Mouse (Mus musculus) right cerebral cortex, postnatal 25 days (tissue): Measurements from ENCODE around the gene 2310007B03Rik.
"Not testable (repeated sequence)": the region's sequence is repeated elsewhere in the genome, so short reads cannot be mapped to it uniquely, and the experiment has no call there.

Experiments used
- DNase-seq: peaks from one replicate; pipeline ENCODE4 v3.0.0; 2022

2310007B03Rik gene

GRCm38 (mm10) chr1:93160501-93161133 lies at the start of gene 2310007B03Rik:
TSS of gene 2310007B03Rik (minus strand) at chr1:93160948.
- DNase-seq = no peak

GRCm38 (mm10) chr1:93210213-93210641 lies 49.5 kb upstream of the 2310007B03Rik start:
- DNase-seq = peak; percentile 44

GRCm38 (mm10) chr1:93207536-93208064 lies 46.9 kb upstream of the 2310007B03Rik start:
- peak; percentile 18 for DNase-seq

GRCm38 (mm10) chr1:93206277-93206970 lies 45.7 kb upstream of the 2310007B03Rik start:
- no peak for DNase-seq

GRCm38 (mm10) chr1:93197916-93198315 lies 37.2 kb upstream of the 2310007B03Rik start:
- no peak for DNase-seq

- not testable (repeated sequence) for DNase-seq
Observed at GRCm38 (mm10) chr1:93197454-93197853, 36.7 kb upstream of the 2310007B03Rik start.

- no peak for DNase-seq
Observed at GRCm38 (mm10) chr1:93194961-93195360, 34.2 kb upstream of the 2310007B03Rik start.

GRCm38 (mm10) chr1:93190726-93191305 lies 30.1 kb upstream of the 2310007B03Rik start:
- no peak for DNase-seq

GRCm38 (mm10) chr1:93184071-93184828 lies 23.5 kb upstream of the 2310007B03Rik start:
- DNase-seq = peak; percentile 15

GRCm38 (mm10) chr1:93182281-93182680 lies 21.5 kb upstream of the 2310007B03Rik start:
- DNase-seq = no peak

GRCm38 (mm10) chr1:93176525-93177332 lies 16.0 kb upstream of the 2310007B03Rik start:
- DNase-seq = peak; percentile 31

GRCm38 (mm10) chr1:93175849-93176248 lies 15.1 kb upstream of the 2310007B03Rik start:
- no peak for DNase-seq

GRCm38 (mm10) chr1:93174399-93174798 lies 13.7 kb upstream of the 2310007B03Rik start:
- peak; percentile 53 for DNase-seq

GRCm38 (mm10) chr1:93173665-93174064 lies 12.9 kb upstream of the 2310007B03Rik start:
- no peak for DNase-seq

GRCm38 (mm10) chr1:93168295-93168775 lies 7.6 kb upstream of the 2310007B03Rik start, which contains the start of gene Crocc2:
TSS of gene Crocc2 (plus strand) at chr1:93168725.
- no peak for DNase-seq

- no peak for DNase-seq
Observed at GRCm38 (mm10) chr1:93166346-93167079, 5.8 kb upstream of the 2310007B03Rik start.

GRCm38 (mm10) chr1:93165447-93165846 lies 4.7 kb upstream of the 2310007B03Rik start:
- DNase-seq = no peak

- no peak for DNase-seq
Observed at GRCm38 (mm10) chr1:93162588-93162987, 1.8 kb upstream of the 2310007B03Rik start.

- DNase-seq = no peak
Observed at GRCm38 (mm10) chr1:93161921-93162320, 1.2 kb upstream of the 2310007B03Rik start.

- no peak for DNase-seq
Observed at GRCm38 (mm10) chr1:93161350-93161749, 602 bp upstream of the 2310007B03Rik start.
